Mouse (Mus musculus): Measurements from ENCODE around the gene Mad1l1. TPM values are rescaled to one million over a fixed set of nuclear protein-coding genes. Genes with fewer than 3 reads are reported as not detected.
"Not testable (repeated sequence)": the region's sequence is repeated elsewhere in the genome, so short reads cannot be mapped to it uniquely, and the experiment has no call there.

Mad1l1 gene
- polyA plus RNA-seq, 1 experiment from 2014 or later = 56.2 TPM

GRCm38 (mm10) chr5:140002541-140002940 lies 318.8 kb downstream of the Mad1l1 start:
- Histone ChIP-seq H3K9me3 (no peaks in the 10 kb centered on the region), H3K4me3 (no peak overlapping the region), H3K36me3 (0 out of 2 replicates have a peak, but pooled peaks cover 1% of the 10 kb centered on the region), H3K4me1 (replicated peaks) (peaks cover 2% of the 10 kb centered on the region; the same call in 1 of the 2 replicates), H3K27me3 (ENCODE audit: insufficient read depth, poor library complexity, severe bottlenecking) (no peaks in the 10 kb centered on the region), H3K27ac (no peak overlapping the region)
- DNase-seq (ENCODE audit: low spot score) = no peak
- WGBS = 65% methylated on average over 3 of the region's 3 CpGs

- no peak for DNase-seq (ENCODE audit: low spot score)
- H3K4me1 ChIP-seq (replicated peaks) = no peaks in the 10 kb centered on the region
- H3K27me3 ChIP-seq (ENCODE audit: insufficient read depth, poor library complexity, severe bottlenecking) = no peaks in the 10 kb centered on the region
- no peaks in the 10 kb centered on the region for H3K36me3 ChIP-seq
- 32% methylated on average over 6 of the region's 6 CpGs for WGBS
- no peaks in the 10 kb centered on the region for H3K9me3 ChIP-seq
- no peak overlapping the region for H3K4me3 ChIP-seq
- no peak overlapping the region for H3K27ac ChIP-seq
These were observed 322.4 kb downstream of the Mad1l1 start for GRCm38 (mm10) chr5:139998916-139999315.

- not testable (repeated sequence) for H3K4me1 ChIP-seq (replicated peaks); H3K9me3 ChIP-seq; H3K4me3 ChIP-seq; H3K27me3 ChIP-seq (ENCODE audit: insufficient read depth, poor library complexity, severe bottlenecking); H3K36me3 ChIP-seq; DNase-seq (ENCODE audit: low spot score); H3K27ac ChIP-seq
- 85% methylated on average over 12 of the region's 12 CpGs for whole genome bisulfite sequencing
These were observed 323.0 kb downstream of the Mad1l1 start for GRCm38 (mm10) chr5:139998321-139998720.

GRCm38 (mm10) chr5:139991531-139991930 lies 329.8 kb downstream of the Mad1l1 start:
- H3K4me1 ChIP-seq (replicated peaks) = peaks cover 4% of the 10 kb centered on the region; the same call in 1 of the 2 replicates
- no peaks in the 10 kb centered on the region for H3K36me3 ChIP-seq
- H3K27me3 ChIP-seq (ENCODE audit: insufficient read depth, poor library complexity, severe bottlenecking) = no peaks in the 10 kb centered on the region; the same call in 1 of the 2 replicates
- H3K27ac ChIP-seq = no peak overlapping the region
- DNase-seq (ENCODE audit: low spot score) = no peak
- H3K9me3 ChIP-seq = peaks cover 28% of the 10 kb centered on the region
- H3K4me3 ChIP-seq = no peak overlapping the region
- WGBS = 87% methylated on average over 3 of the region's 3 CpGs

- Histone ChIP-seq H3K27me3 (ENCODE audit: insufficient read depth, poor library complexity, severe bottlenecking) (no peaks in the 10 kb centered on the region; the same call in 1 of the 2 replicates), H3K27ac (no peak overlapping the region), H3K4me1 (replicated peaks) (peaks cover 4% of the 10 kb centered on the region; the same call in 1 of the 2 replicates), H3K9me3 (peaks cover 10% of the 10 kb centered on the region; the same call in 1 of the 2 replicates), H3K4me3 (no peak overlapping the region), H3K36me3 (no peaks in the 10 kb centered on the region)
- DNase-seq (ENCODE audit: low spot score) = no peak
- WGBS = 43% methylated on average over 18 of the region's 18 CpGs
These were observed 336.1 kb downstream of the Mad1l1 start for GRCm38 (mm10) chr5:139985073-139985746.

GRCm38 (mm10) chr5:139981976-139982375 lies 339.4 kb downstream of the Mad1l1 start:
- no peak for DNase-seq (ENCODE audit: low spot score)
- peaks cover 23% of the 10 kb centered on the region for H3K4me1 ChIP-seq (replicated peaks)
- WGBS = 79% methylated on average over 1 of the region's 1 CpGs
- H3K27me3 ChIP-seq (ENCODE audit: insufficient read depth, poor library complexity, severe bottlenecking) = no peaks in the 10 kb centered on the region; the same call in 1 of the 2 replicates
- no peak overlapping the region for H3K27ac ChIP-seq
- H3K4me3 ChIP-seq = no peak overlapping the region
- no peaks in the 10 kb centered on the region for H3K9me3 ChIP-seq
- H3K36me3 ChIP-seq = no peaks in the 10 kb centered on the region

- Histone ChIP-seq H3K27ac (no peak overlapping the region), H3K36me3 (no peaks in the 10 kb centered on the region), H3K9me3 (no peaks in the 10 kb centered on the region), H3K27me3 (ENCODE audit: insufficient read depth, poor library complexity, severe bottlenecking) (no peaks in the 10 kb centered on the region), H3K4me1 (replicated peaks) (peaks cover 23% of the 10 kb centered on the region), H3K4me3 (no peak overlapping the region)
- no peak for DNase-seq (ENCODE audit: low spot score)
- WGBS = 83% methylated on average over 9 of the region's 9 CpGs
These were observed 342.0 kb downstream of the Mad1l1 start for GRCm38 (mm10) chr5:139979371-139979770.

GRCm38 (mm10) chr5:139978525-139979276 lies 342.7 kb downstream of the Mad1l1 start:
- Histone ChIP-seq H3K4me1 (replicated peaks) (peaks cover 23% of the 10 kb centered on the region), H3K27ac (no peak overlapping the region), H3K27me3 (ENCODE audit: insufficient read depth, poor library complexity, severe bottlenecking) (peaks cover under 1% of the 10 kb centered on the region; the same call in 1 of the 2 replicates), H3K9me3 (no peaks in the 10 kb centered on the region), H3K36me3 (no peaks in the 10 kb centered on the region), H3K4me3 (no peak overlapping the region)
- peak; percentile 34 for DNase-seq (ENCODE audit: low spot score)
- WGBS = 9% methylated on average over 13 of the region's 13 CpGs

- 44% methylated on average over 8 of the region's 8 CpGs for WGBS
- H3K36me3 ChIP-seq = no peaks in the 10 kb centered on the region
- H3K27me3 ChIP-seq (ENCODE audit: insufficient read depth, poor library complexity, severe bottlenecking) = peaks cover 12% of the 10 kb centered on the region
- peaks cover 23% of the 10 kb centered on the region for H3K4me1 ChIP-seq (replicated peaks)
- H3K27ac ChIP-seq = no peak overlapping the region
- H3K4me3 ChIP-seq = no peak overlapping the region
- H3K9me3 ChIP-seq = no peaks in the 10 kb centered on the region
- DNase-seq (ENCODE audit: low spot score) = no peak
These were observed 343.9 kb downstream of the Mad1l1 start for GRCm38 (mm10) chr5:139977476-139977875.

GRCm38 (mm10) chr5:139976584-139976983 lies 344.8 kb downstream of the Mad1l1 start:
- H3K27me3 ChIP-seq (ENCODE audit: insufficient read depth, poor library complexity, severe bottlenecking) = peaks cover 17% of the 10 kb centered on the region
- peaks cover 23% of the 10 kb centered on the region for H3K4me1 ChIP-seq (replicated peaks)
- no peaks in the 10 kb centered on the region for H3K36me3 ChIP-seq
- H3K27ac ChIP-seq = no peak overlapping the region
- no peaks in the 10 kb centered on the region for H3K9me3 ChIP-seq
- no peak overlapping the region for H3K4me3 ChIP-seq
- WGBS = 83% methylated on average over 4 of the region's 4 CpGs
- no peak for DNase-seq (ENCODE audit: low spot score)

- Histone ChIP-seq H3K9me3 (no peaks in the 10 kb centered on the region), H3K4me1 (replicated peaks) (peaks cover 4% of the 10 kb centered on the region; the same call in 1 of the 2 replicates), H3K36me3 (no peaks in the 10 kb centered on the region), H3K27me3 (ENCODE audit: insufficient read depth, poor library complexity, severe bottlenecking) (peaks cover 19% of the 10 kb centered on the region), H3K27ac (peak overlapping the region; percentile 1; the same call in 1 of the 2 replicates), H3K4me3 (no peak overlapping the region)
- 76% methylated on average over 12 of the region's 12 CpGs for WGBS
- DNase-seq (ENCODE audit: low spot score) = peak; percentile 27
These were observed 351.1 kb downstream of the Mad1l1 start for GRCm38 (mm10) chr5:139970186-139970631.

- no peaks in the 10 kb centered on the region for H3K9me3 ChIP-seq
- no peak for DNase-seq (ENCODE audit: low spot score)
- no peak overlapping the region for H3K4me3 ChIP-seq
- no peaks in the 10 kb centered on the region for H3K36me3 ChIP-seq
- H3K27me3 ChIP-seq (ENCODE audit: insufficient read depth, poor library complexity, severe bottlenecking) = peaks cover 19% of the 10 kb centered on the region
- WGBS = 87% methylated on average over 14 of the region's 14 CpGs
- peaks cover 9% of the 10 kb centered on the region for H3K4me1 ChIP-seq (replicated peaks)
- no peak overlapping the region for H3K27ac ChIP-seq
These were observed 352.0 kb downstream of the Mad1l1 start for GRCm38 (mm10) chr5:139969151-139969948.
